In genomic region chr1:38233121-38233520, GRCm38 (mm10) we compare ENCODE assay signal across 20 mouse cellular contexts.
"Had no signal": no experiment of that assay in that cellular context is flagged by ENCODE, and none has a peak within 500 bp of the region (broad histone marks: within the 10 kb centered on the region; RNA-seq: fewer than 3 reads in every experiment).

No protein-coding gene starts in this region.

- H3K4me1 ChIP-seq: liver, embryonic 13.5 days; megakaryocyte, embryonic 14.5 days; midbrain, embryonic 13.5 days; stomach, embryonic 15.5 days had no signal

- H3K4me2 ChIP-seq: liver, embryonic 13.5 days; midbrain, embryonic 13.5 days; neural tube, embryonic 13.5 days; stomach, embryonic 15.5 days had no signal

- H3K4me3 ChIP-seq: left cerebral cortex, adult 2 months; liver, embryonic 13.5 days; megakaryocyte, embryonic 14.5 days; midbrain, embryonic 10.5 days; midbrain, embryonic 13.5 days; myocyte; neural tube, embryonic 13.5 days; stomach, embryonic 15.5 days had no signal

- H3K9me3 ChIP-seq: liver, embryonic 13.5 days; megakaryocyte, embryonic 14.5 days; midbrain, embryonic 10.5 days; stomach, embryonic 15.5 days had no signal

- ATAC-seq: midbrain, embryonic 13.5 days; midbrain, embryonic 16.5 days had no signal

- DNase-seq: kidney, adult 11 months; kidney, adult 9 months; kidney, postnatal 25 days; layer of hippocampus, postnatal 36 days; liver, embryonic 13.5 days; lung, adult 2 months; lung, postnatal 14 days; lung, postnatal 4 days; retina, postnatal 1 day; right cerebral cortex, postnatal 25 days; spleen, adult 18-20 months; thymus, postnatal 25 days had no signal

- H3K36me3 ChIP-seq: liver, embryonic 13.5 days; midbrain, embryonic 10.5 days; stomach, embryonic 15.5 days had no signal

- H3K27me3 ChIP-seq: liver, embryonic 13.5 days; megakaryocyte, embryonic 14.5 days; midbrain, embryonic 13.5 days; neural tube, embryonic 13.5 days; stomach, embryonic 15.5 days had no signal

- H3K27ac ChIP-seq: left cerebral cortex, adult 2 months; liver, embryonic 13.5 days; midbrain, embryonic 10.5 days; midbrain, embryonic 13.5 days; neural tube, embryonic 13.5 days; stomach, embryonic 15.5 days had no signal

- H3K9ac ChIP-seq: liver, embryonic 13.5 days; midbrain, embryonic 13.5 days; neural tube, embryonic 13.5 days; stomach, embryonic 15.5 days had no signal
